Mouse (Mus musculus) hindbrain, embryonic 11.5 days (tissue): ENCODE measurements around the gene Ttyh2. TPM values are rescaled to one million over a fixed set of nuclear protein-coding genes. Genes with fewer than 3 reads are reported as not detected.
"Not testable (repeated sequence)": the region's sequence is repeated elsewhere in the genome, so short reads cannot be mapped to it uniquely, and the experiment has no call there.

Experiments used
- ATAC-seq: fragments of 200-750 bp; cut with Nextera tagmentation; 2 replicates; pipeline ENCODE4 v1.8.0; 2017; ENCODE audit warnings: mild to moderate bottlenecking, moderate TSS enrichment, moderate library complexity; ENCODE audit not compliant: low FRiP score
- DNase-seq: peaks from one replicate; pipeline ENCODE4 v3.0.0-alpha.2; 2015; ENCODE audit warnings: low spot score
- H3K27ac ChIP-seq: fragments of 300-500 bp; sonication (generic); 2 replicates; pipeline ENCODE4 v1.5.1; 2014; ENCODE audit warnings: mild to moderate bottlenecking, low read depth, low read length
- H3K27me3 ChIP-seq: fragments of 300-500 bp; sonication (generic); 2 replicates; pipeline ENCODE4 v1.6.1; 2014; ENCODE audit warnings: mild to moderate bottlenecking, low read length, moderate library complexity, mixed read lengths; ENCODE audit not compliant: control insufficient read depth, insufficient read depth
- H3K36me3 ChIP-seq: fragments of 300-500 bp; sonication (generic); 2 replicates; pipeline ENCODE4 v1.6.1; 2014; ENCODE audit warnings: mild to moderate bottlenecking, low read length, moderate library complexity, mixed read lengths; ENCODE audit not compliant: control insufficient read depth, insufficient read depth
- H3K4me1 ChIP-seq: fragments of 300-500 bp; sonication (generic); replicated peaks from 2 replicates; pipeline ENCODE4 v1.6.1; 2014; ENCODE audit warnings: low read length, mixed read lengths; ENCODE audit not compliant: control insufficient read depth, insufficient read depth
- H3K4me2 ChIP-seq: fragments of 300-500 bp; sonication (generic); replicated peaks from 2 replicates; pipeline ENCODE4 v1.6.1; 2014; ENCODE audit warnings: mild to moderate bottlenecking, low read depth, low read length
- H3K4me3 ChIP-seq: fragments of 300-500 bp; sonication (generic); 2 replicates; pipeline ENCODE4 v1.5.1; 2014; ENCODE audit warnings: low read depth, low read length
- H3K9ac ChIP-seq: fragments of 300-500 bp; sonication (generic); 2 replicates; pipeline ENCODE4 v1.6.1; 2014; ENCODE audit warnings: low read depth, low read length
- H3K9me3 ChIP-seq: fragments of 300-500 bp; sonication (generic); 2 replicates; pipeline ENCODE4 v1.6.1; 2016; ENCODE audit warnings: low read length; ENCODE audit not compliant: control insufficient read depth
- WGBS: fragments of 180-500 bp; shearing (Covaris S2); extraction: QIAGEN DNeasy Blood & Tissue Kit; methylation state at CpG from one replicate; pipeline ENCODE4 v1.1.7; 2014; 5-methylcytosine and 5-hydroxymethylcytosine counted together
- polyA plus RNA-seq: library from polyadenylated mRNA; unstranded; fragments of >200 nt; fragmentation: Nextera tagmentation; extraction: Ambion mirVana; gene quantifications from 2 replicates; pipeline ENCODE4 v1.2.1, GENCODE M21; 2014

The Ttyh2 gene
- polyA plus RNA-seq, 1 experiment from 2014 or later: 16.0 TPM

GRCm38 (mm10) chr11:114665463-114665862, 9.8 kb upstream of the Ttyh2 start:
- DNase-seq (no peak), ATAC-seq (no peak)
- Histone ChIP-seq H3K36me3 (no peaks in the 10 kb centered on the region), H3K27me3 (peaks cover 3% of the 10 kb centered on the region; the same call in 1 of the 2 replicates), H3K9me3 (no peaks in the 10 kb centered on the region), H3K27ac (no peak overlapping the region), H3K4me1 (peaks cover 8% of the 10 kb centered on the region), H3K4me3 (no peak overlapping the region), H3K9ac (no peak overlapping the region), H3K4me2 (no peak overlapping the region)
- WGBS: 82% methylated on average over 2 of the region's 2 CpGs

GRCm38 (mm10) chr11:114666786-114667185, 8.4 kb upstream of the Ttyh2 start:
- H3K4me1 ChIP-seq: peaks cover 8% of the 10 kb centered on the region
- no peak overlapping the region for H3K4me2 ChIP-seq
- no peak overlapping the region for H3K4me3 ChIP-seq
- peaks cover 3% of the 10 kb centered on the region; the same call in 1 of the 2 replicates for H3K27me3 ChIP-seq
- ATAC-seq: no peak
- H3K27ac ChIP-seq: no peak overlapping the region
- DNase-seq: no peak
- no peak overlapping the region for H3K9ac ChIP-seq
- WGBS: 12% methylated on average over 13 of the region's 13 CpGs
- 0 out of 2 replicates have a peak, but pooled peaks cover under 1% of the 10 kb centered on the region for H3K36me3 ChIP-seq
- no peaks in the 10 kb centered on the region for H3K9me3 ChIP-seq

GRCm38 (mm10) chr11:114667236-114667931, 7.8 kb upstream of the Ttyh2 start:
- Histone ChIP-seq H3K27me3 (peaks cover 3% of the 10 kb centered on the region; the same call in 1 of the 2 replicates), H3K4me1 (peaks cover 8% of the 10 kb centered on the region), H3K9me3 (no peaks in the 10 kb centered on the region), H3K9ac (no peak overlapping the region), H3K4me3 (no peak overlapping the region), H3K36me3 (0 out of 2 replicates have a peak, but pooled peaks cover 7% of the 10 kb centered on the region), H3K4me2 (no peak overlapping the region), H3K27ac (no peak overlapping the region)
- DNase-seq (no peak), ATAC-seq (no peak)
- WGBS: 54% methylated on average over 15 of the region's 18 CpGs

GRCm38 (mm10) chr11:114667932-114668285, 7.3 kb upstream of the Ttyh2 start:
- H3K4me2 ChIP-seq, H3K27me3 ChIP-seq, H3K27ac ChIP-seq, H3K9me3 ChIP-seq, H3K9ac ChIP-seq, DNase-seq, H3K36me3 ChIP-seq, ATAC-seq, H3K4me3 ChIP-seq, H3K4me1 ChIP-seq: not testable (repeated sequence)
- WGBS: 23% methylated on average over 11 of the region's 11 CpGs

- peak within 1 kb of the TSS; percentile 86 for H3K9ac ChIP-seq
- peak; percentile 98 for DNase-seq
Observed at GRCm38 (mm10) chr11:114668301-114668710, 6.9 kb upstream of the Ttyh2 start, which contains the start of gene Rpl38. Gene Rpl38, plus strand, starts transcription at chr11:114668524.

GRCm38 (mm10) chr11:114668741-114669623, 6.2 kb upstream of the Ttyh2 start:
- Histone ChIP-seq H3K4me2 (peak overlapping the region; percentile 51), H3K27ac (peak overlapping the region; percentile 89), H3K4me1 (peaks cover 8% of the 10 kb centered on the region), H3K9ac (peak overlapping the region; percentile 86), H3K4me3 (peak overlapping the region; percentile 87), H3K36me3 (peaks cover 13% of the 10 kb centered on the region; the same call in 1 of the 2 replicates), H3K27me3 (peaks cover 3% of the 10 kb centered on the region; the same call in 1 of the 2 replicates), H3K9me3 (no peaks in the 10 kb centered on the region)
- WGBS: under 1% methylated on average over 48 of the region's 60 CpGs
- ATAC-seq (peak; percentile 78), DNase-seq (peak; percentile 87)

More at GRCm38 (mm10) chr11:114668301-114668710, 6.9 kb upstream of the Ttyh2 start, which contains the start of gene Rpl38:
- peak; percentile 81 for ATAC-seq
- H3K4me2 ChIP-seq: peak within 1 kb of the TSS; percentile 51
- H3K9me3 ChIP-seq: no peaks in the 10 kb centered on the region
- peak within 1 kb of the TSS; percentile 89 for H3K27ac ChIP-seq
- peak within 1 kb of the TSS; percentile 87 for H3K4me3 ChIP-seq
- peaks cover 11% of the 10 kb centered on the region; the same call in 1 of the 2 replicates for H3K36me3 ChIP-seq
- peaks cover 8% of the 10 kb centered on the region for H3K4me1 ChIP-seq
- peaks cover 3% of the 10 kb centered on the region; the same call in 1 of the 2 replicates for H3K27me3 ChIP-seq
- WGBS: under 1% methylated on average over 21 of the region's 21 CpGs

GRCm38 (mm10) chr11:114669651-114670168, 5.5 kb upstream of the Ttyh2 start:
- Histone ChIP-seq H3K4me2 (peak overlapping the region; percentile 51), H3K4me1 (peaks cover 8% of the 10 kb centered on the region), H3K4me3 (peak overlapping the region; percentile 87), H3K9ac (peak overlapping the region; percentile 86), H3K9me3 (no peaks in the 10 kb centered on the region), H3K36me3 (peaks cover 13% of the 10 kb centered on the region; the same call in 1 of the 2 replicates), H3K27ac (no peak overlapping the region), H3K27me3 (peaks cover 3% of the 10 kb centered on the region; the same call in 1 of the 2 replicates)
- WGBS: 28% methylated on average over 12 of the region's 12 CpGs
- no peak for DNase-seq
- no peak for ATAC-seq

GRCm38 (mm10) chr11:114671147-114671546, 4.1 kb upstream of the Ttyh2 start:
- Histone ChIP-seq H3K9me3 (no peaks in the 10 kb centered on the region), H3K9ac (no peak overlapping the region), H3K27me3 (peaks cover 2% of the 10 kb centered on the region; the same call in 1 of the 2 replicates), H3K4me2 (no peak overlapping the region), H3K36me3 (peaks cover 13% of the 10 kb centered on the region; the same call in 1 of the 2 replicates), H3K4me3 (no peak overlapping the region), H3K4me1 (peaks cover 10% of the 10 kb centered on the region), H3K27ac (no peak overlapping the region; the same call in 1 of the 2 replicates)
- WGBS: 93% methylated on average over 5 of the region's 5 CpGs
- ATAC-seq (no peak), DNase-seq (no peak)
